Mouse (Mus musculus): Measurements from ENCODE around the gene Sirt3. TPM values are rescaled to one million over a fixed set of nuclear protein-coding genes. Genes with fewer than 3 reads are reported as not detected.
A peak's percentile ranks its signal among the peaks of the same experiment; 100 is the strongest.
"Not testable (repeated sequence)": the region's sequence is repeated elsewhere in the genome, so short reads cannot be mapped to it uniquely, and the experiment has no call there.

Gene Sirt3
- total and polyA plus RNA-seq, 3 experiments = 28.3 to 41.2 (median 35.6) TPM

- no peak for DNase-seq
Measured at GRCm38 (mm10) chr7:140897863-140898262, 15.8 kb upstream of the Sirt3 start.

GRCm38 (mm10) chr7:140894611-140895010 is 12.5 kb upstream of the Sirt3 start:
- DNase-seq = no peak

- no peak for DNase-seq
Measured at GRCm38 (mm10) chr7:140894031-140894430, 11.9 kb upstream of the Sirt3 start.

- not testable (repeated sequence) for DNase-seq
Measured at GRCm38 (mm10) chr7:140890636-140891035, 8.5 kb upstream of the Sirt3 start.

- DNase-seq = no peak
Measured at GRCm38 (mm10) chr7:140882469-140882803, 327 bp upstream of the Sirt3 start.

GRCm38 (mm10) chr7:140880865-140881515 is 1.1 kb downstream of the Sirt3 start:
- DNase-seq = no peak

- DNase-seq = no peak
Measured at GRCm38 (mm10) chr7:140880419-140880818, 1.7 kb downstream of the Sirt3 start.

- no peak for DNase-seq
Measured at GRCm38 (mm10) chr7:140879355-140879754, 2.8 kb downstream of the Sirt3 start.

GRCm38 (mm10) chr7:140877364-140877763 is 4.7 kb downstream of the Sirt3 start:
- DNase-seq = no peak

- DNase-seq = no peak
Measured at GRCm38 (mm10) chr7:140874224-140874623, 7.9 kb downstream of the Sirt3 start.

- no peak for DNase-seq
Measured at GRCm38 (mm10) chr7:140864761-140865160, 17.3 kb downstream of the Sirt3 start.

GRCm38 (mm10) chr7:140860728-140861127 is 21.4 kb downstream of the Sirt3 start:
- DNase-seq = no peak

- DNase-seq = no peak
Measured at GRCm38 (mm10) chr7:140859997-140860396, 22.1 kb downstream of the Sirt3 start.

GRCm38 (mm10) chr7:140858746-140859145 is 23.4 kb downstream of the Sirt3 start:
- no peak for DNase-seq

GRCm38 (mm10) chr7:140857550-140858505 is 24.3 kb downstream of the Sirt3 start, which contains the start of gene Bet1l:
Gene Bet1l, minus strand, starts transcription at chr7:140857577.
- DNase-seq = no peak

- peak; percentile 96 for DNase-seq
Measured at GRCm38 (mm10) chr7:140856785-140857549, 25.1 kb downstream of the Sirt3 start, which contains the start of gene Ric8a. Gene Ric8a, plus strand, starts transcription at chr7:140856957.

GRCm38 (mm10) chr7:140855860-140856784 is 26.0 kb downstream of the Sirt3 start, which contains the start of gene Gm45785:
Gene Gm45785, minus strand, starts transcription at chr7:140856331.
- peak; percentile 93 for DNase-seq

- DNase-seq = no peak
Measured at GRCm38 (mm10) chr7:140855181-140855580, 26.9 kb downstream of the Sirt3 start.

- DNase-seq = no peak
Measured at GRCm38 (mm10) chr7:140854483-140854882, 27.6 kb downstream of the Sirt3 start.

GRCm38 (mm10) chr7:140853386-140853785 is 28.7 kb downstream of the Sirt3 start:
- DNase-seq = peak; percentile 81

GRCm38 (mm10) chr7:140851916-140852315 is 30.2 kb downstream of the Sirt3 start:
- DNase-seq = peak; percentile 75
